Mouse (Mus musculus): ENCODE results near the gene Ubr7. TPM values are rescaled to one million over a fixed set of nuclear protein-coding genes. Genes with fewer than 3 reads are reported as not detected.

The Ubr7 gene
- polyA plus RNA-seq, 1 experiment from 2014 or later, result 35.8 TPM

GRCm38 (mm10) chr12:102739096-102739495 is 18.7 kb upstream of the Ubr7 start:
- Histone ChIP-seq H3K9ac (ENCODE audit: low read depth, low read length) (no peak overlapping the region), H3K36me3 (ENCODE audit: control insufficient read depth, insufficient read depth, low read length) (no peaks in the 10 kb centered on the region), H3K4me1 (ENCODE audit: control insufficient read depth, insufficient read depth, low read length) (peaks cover 11% of the 10 kb centered on the region), H3K4me2 (no peak overlapping the region), H3K4me3 (ENCODE audit: low read depth, low read length) (no peak overlapping the region), H3K27ac (ENCODE audit: low read depth, low read length) (no peak overlapping the region), H3K9me3 (replicated peaks; ENCODE audit: control insufficient read depth, low read length) (no peaks in the 10 kb centered on the region), H3K27me3 (ENCODE audit: control insufficient read depth, insufficient read depth, low read length) (no peaks in the 10 kb centered on the region)
- no peak for ATAC-seq (replicated peaks; ENCODE audit: insufficient number of reproducible peaks, low FRiP score, low TSS enrichment)
- WGBS (ENCODE audit: insufficient replicate concordance), result 58% methylated on average over 5 of the region's 5 CpGs

- no peak overlapping the region for H3K4me2 ChIP-seq
- H3K4me1 ChIP-seq (ENCODE audit: control insufficient read depth, insufficient read depth, low read length), result peaks cover 18% of the 10 kb centered on the region
- no peaks in the 10 kb centered on the region for H3K27me3 ChIP-seq (ENCODE audit: control insufficient read depth, insufficient read depth, low read length)
- no peaks in the 10 kb centered on the region for H3K36me3 ChIP-seq (ENCODE audit: control insufficient read depth, insufficient read depth, low read length)
- no peak overlapping the region for H3K4me3 ChIP-seq (ENCODE audit: low read depth, low read length)
- 56% methylated on average over 3 of the region's 3 CpGs for WGBS (ENCODE audit: insufficient replicate concordance)
- no peak for ATAC-seq (replicated peaks; ENCODE audit: insufficient number of reproducible peaks, low FRiP score, low TSS enrichment)
- H3K27ac ChIP-seq (ENCODE audit: low read depth, low read length), result no peak overlapping the region
- no peak overlapping the region for H3K9ac ChIP-seq (ENCODE audit: low read depth, low read length)
- H3K9me3 ChIP-seq (replicated peaks; ENCODE audit: control insufficient read depth, low read length), result no peaks in the 10 kb centered on the region
Measured at GRCm38 (mm10) chr12:102740285-102740684, 17.5 kb upstream of the Ubr7 start.

- no peak overlapping the region for H3K9ac ChIP-seq (ENCODE audit: low read depth, low read length)
- H3K27me3 ChIP-seq (ENCODE audit: control insufficient read depth, insufficient read depth, low read length), result no peaks in the 10 kb centered on the region
- 59% methylated on average over 7 of the region's 7 CpGs for WGBS (ENCODE audit: insufficient replicate concordance)
- H3K4me1 ChIP-seq (ENCODE audit: control insufficient read depth, insufficient read depth, low read length), result peaks cover 18% of the 10 kb centered on the region
- no peak overlapping the region for H3K27ac ChIP-seq (ENCODE audit: low read depth, low read length)
- H3K4me3 ChIP-seq (ENCODE audit: low read depth, low read length), result no peak overlapping the region
- no peaks in the 10 kb centered on the region for H3K9me3 ChIP-seq (replicated peaks; ENCODE audit: control insufficient read depth, low read length)
- no peak overlapping the region for H3K4me2 ChIP-seq
- no peaks in the 10 kb centered on the region for H3K36me3 ChIP-seq (ENCODE audit: control insufficient read depth, insufficient read depth, low read length)
- ATAC-seq (replicated peaks; ENCODE audit: insufficient number of reproducible peaks, low FRiP score, low TSS enrichment), result no peak
Measured at GRCm38 (mm10) chr12:102742056-102742455, 15.7 kb upstream of the Ubr7 start.

- Histone ChIP-seq H3K4me1 (ENCODE audit: control insufficient read depth, insufficient read depth, low read length) (peaks cover 18% of the 10 kb centered on the region), H3K9me3 (replicated peaks; ENCODE audit: control insufficient read depth, low read length) (no peaks in the 10 kb centered on the region), H3K4me3 (ENCODE audit: low read depth, low read length) (peak overlapping the region; percentile 76), H3K36me3 (ENCODE audit: control insufficient read depth, insufficient read depth, low read length) (0 out of 2 replicates have a peak, but pooled peaks cover under 1% of the 10 kb centered on the region), H3K27ac (ENCODE audit: low read depth, low read length) (peak overlapping the region; percentile 90), H3K9ac (ENCODE audit: low read depth, low read length) (peak overlapping the region; percentile 84), H3K27me3 (ENCODE audit: control insufficient read depth, insufficient read depth, low read length) (no peaks in the 10 kb centered on the region), H3K4me2 (peak overlapping the region; percentile 89)
- peak; percentile 40 for ATAC-seq (replicated peaks; ENCODE audit: insufficient number of reproducible peaks, low FRiP score, low TSS enrichment)
- under 1% methylated on average over 33 of the region's 33 CpGs for WGBS (ENCODE audit: insufficient replicate concordance)
Measured at GRCm38 (mm10) chr12:102743036-102743588, 14.7 kb upstream of the Ubr7 start.

GRCm38 (mm10) chr12:102743589-102744574 is 13.9 kb upstream of the Ubr7 start, which contains the start of the genes Moap1 and Tmem251:
Gene Moap1 (minus strand): TSS chr12:102743661.
Gene Tmem251 (plus strand): TSS chr12:102743762.
- Histone ChIP-seq H3K36me3 (ENCODE audit: control insufficient read depth, insufficient read depth, low read length) (0 out of 2 replicates have a peak, but pooled peaks cover 3% of the 10 kb centered on the region), H3K27me3 (ENCODE audit: control insufficient read depth, insufficient read depth, low read length) (no peaks in the 10 kb centered on the region), H3K27ac (ENCODE audit: low read depth, low read length) (peak within 1 kb of the TSS; percentile 90), H3K4me3 (ENCODE audit: low read depth, low read length) (peak within 1 kb of the TSS; percentile 76), H3K4me2 (peak within 1 kb of the TSS; percentile 89), H3K9ac (ENCODE audit: low read depth, low read length) (peak within 1 kb of the TSS; percentile 84), H3K9me3 (replicated peaks; ENCODE audit: control insufficient read depth, low read length) (no peaks in the 10 kb centered on the region), H3K4me1 (ENCODE audit: control insufficient read depth, insufficient read depth, low read length) (peaks cover 18% of the 10 kb centered on the region)
- ATAC-seq (replicated peaks; ENCODE audit: insufficient number of reproducible peaks, low FRiP score, low TSS enrichment), result peak; percentile 94
- under 1% methylated on average over 63 of the region's 63 CpGs for WGBS (ENCODE audit: insufficient replicate concordance)

GRCm38 (mm10) chr12:102744839-102745238 is 12.9 kb upstream of the Ubr7 start:
- H3K4me3 ChIP-seq (ENCODE audit: low read depth, low read length), result no peak overlapping the region
- H3K4me2 ChIP-seq, result peak overlapping the region; percentile 89
- no peak overlapping the region for H3K27ac ChIP-seq (ENCODE audit: low read depth, low read length)
- no peaks in the 10 kb centered on the region for H3K9me3 ChIP-seq (replicated peaks; ENCODE audit: control insufficient read depth, low read length)
- 0 out of 2 replicates have a peak, but pooled peaks cover 3% of the 10 kb centered on the region for H3K36me3 ChIP-seq (ENCODE audit: control insufficient read depth, insufficient read depth, low read length)
- peak overlapping the region; percentile 84; the same call in 1 of the 2 replicates for H3K9ac ChIP-seq (ENCODE audit: low read depth, low read length)
- ATAC-seq (replicated peaks; ENCODE audit: insufficient number of reproducible peaks, low FRiP score, low TSS enrichment), result no peak
- H3K4me1 ChIP-seq (ENCODE audit: control insufficient read depth, insufficient read depth, low read length), result peaks cover 18% of the 10 kb centered on the region
- no peaks in the 10 kb centered on the region for H3K27me3 ChIP-seq (ENCODE audit: control insufficient read depth, insufficient read depth, low read length)
- WGBS (ENCODE audit: insufficient replicate concordance), result 51% methylated on average over 6 of the region's 6 CpGs

- 81% methylated on average over 3 of the region's 3 CpGs for whole genome bisulfite sequencing (ENCODE audit: insufficient replicate concordance)
- Histone ChIP-seq H3K36me3 (ENCODE audit: control insufficient read depth, insufficient read depth, low read length) (0 out of 2 replicates have a peak, but pooled peaks cover 3% of the 10 kb centered on the region), H3K27ac (ENCODE audit: low read depth, low read length) (no peak overlapping the region), H3K4me1 (ENCODE audit: control insufficient read depth, insufficient read depth, low read length) (peaks cover 8% of the 10 kb centered on the region; the same call in 1 of the 2 replicates), H3K4me2 (no peak overlapping the region), H3K9ac (ENCODE audit: low read depth, low read length) (no peak overlapping the region), H3K4me3 (ENCODE audit: low read depth, low read length) (no peak overlapping the region), H3K9me3 (replicated peaks; ENCODE audit: control insufficient read depth, low read length) (no peaks in the 10 kb centered on the region), H3K27me3 (ENCODE audit: control insufficient read depth, insufficient read depth, low read length) (no peaks in the 10 kb centered on the region)
- ATAC-seq (replicated peaks; ENCODE audit: insufficient number of reproducible peaks, low FRiP score, low TSS enrichment), result no peak
Measured at GRCm38 (mm10) chr12:102748256-102748655, 9.5 kb upstream of the Ubr7 start.

GRCm38 (mm10) chr12:102756304-102756703 is 1.5 kb upstream of the Ubr7 start:
- Histone ChIP-seq H3K9me3 (replicated peaks; ENCODE audit: control insufficient read depth, low read length) (no peaks in the 10 kb centered on the region), H3K9ac (ENCODE audit: low read depth, low read length) (no peak overlapping the region; the same call in 1 of the 2 replicates), H3K27ac (ENCODE audit: low read depth, low read length) (no peak overlapping the region), H3K4me2 (peak overlapping the region; percentile 79), H3K4me3 (ENCODE audit: low read depth, low read length) (peak overlapping the region; percentile 73), H3K27me3 (ENCODE audit: control insufficient read depth, insufficient read depth, low read length) (no peaks in the 10 kb centered on the region), H3K4me1 (ENCODE audit: control insufficient read depth, insufficient read depth, low read length) (peaks cover 20% of the 10 kb centered on the region), H3K36me3 (ENCODE audit: control insufficient read depth, insufficient read depth, low read length) (no peaks in the 10 kb centered on the region)
- WGBS (ENCODE audit: insufficient replicate concordance), result 77% methylated on average over 7 of the region's 7 CpGs
- no peak for ATAC-seq (replicated peaks; ENCODE audit: insufficient number of reproducible peaks, low FRiP score, low TSS enrichment)

Data from heart, embryonic 11.5 days (tissue).